Mouse (Mus musculus) stomach, embryonic 15.5 days (tissue): Measurements from ENCODE around the gene Sel1l. TPM values are rescaled to one million over a fixed set of nuclear protein-coding genes. Genes with fewer than 3 reads are reported as not detected.
A peak's percentile ranks its signal among the peaks of the same experiment; 100 is the strongest.

Source experiments
- ATAC-seq: fragments of 200-750 bp; cut with Nextera tagmentation; 2 replicates; pipeline ENCODE4 v1.8.0; 2017; ENCODE audit warnings: low read depth, moderate number of reproducible peaks, moderate TSS enrichment; ENCODE audit not compliant: insufficient read depth, low FRiP score
- H3K27ac ChIP-seq: fragments of 300-500 bp; sonication (generic); 2 replicates; pipeline ENCODE4 v1.5.1; 2015; ENCODE audit warnings: mild to moderate bottlenecking, inconsistent platforms
- H3K27me3 ChIP-seq: fragments of 300-500 bp; sonication (generic); replicated peaks from 2 replicates; pipeline ENCODE4 v1.6.1; 2015; ENCODE audit warnings: inconsistent platforms
- H3K36me3 ChIP-seq: fragments of 300-500 bp; sonication (generic); 2 replicates; pipeline ENCODE4 v1.6.1; 2015; ENCODE audit warnings: inconsistent platforms
- H3K4me1 ChIP-seq: fragments of 300-500 bp; sonication (generic); 2 replicates; pipeline ENCODE4 v1.6.1; 2015; ENCODE audit warnings: inconsistent platforms
- H3K4me2 ChIP-seq: fragments of 300-500 bp; sonication (generic); 2 replicates; pipeline ENCODE4 v1.6.1; 2015; ENCODE audit warnings: mild to moderate bottlenecking, inconsistent platforms
- H3K4me3 ChIP-seq: fragments of 300-500 bp; sonication (generic); replicated peaks from 2 replicates; pipeline ENCODE4 v1.5.1; 2015; ENCODE audit warnings: inconsistent platforms
- H3K9ac ChIP-seq: fragments of 300-500 bp; sonication (generic); 2 replicates; pipeline ENCODE4 v1.6.1; 2015; ENCODE audit warnings: inconsistent platforms
- H3K9me3 ChIP-seq: fragments of 300-500 bp; sonication (generic); 2 replicates; pipeline ENCODE4 v1.6.1; 2016; ENCODE audit warnings: inconsistent platforms
- WGBS: fragments of 180-500 bp; shearing (Covaris S2); methylation state at CpG from one replicate; pipeline ENCODE4 v1.1.7; 2015; 5-methylcytosine and 5-hydroxymethylcytosine counted together
- polyA plus RNA-seq: library from polyadenylated mRNA; unstranded; fragments of >200 nt; fragmentation: Nextera tagmentation; extraction: Ambion mirVana; gene quantifications from 2 replicates; pipeline ENCODE4 v1.2.1, GENCODE M21; 2015

The Sel1l gene
- polyA plus RNA-seq: 133 and 156 TPM in 2 replicates

GRCm38 (mm10) chr12:91849045-91849467, at the start of gene Sel1l:
TSS of gene Sel1l (minus strand) at chr12:91849157.
- under 1% methylated on average over 35 of the region's 35 CpGs for WGBS
- Histone ChIP-seq H3K4me1 (0 out of 2 replicates have a peak, but pooled peaks cover 3% of the 10 kb centered on the region), H3K9ac (peak within 1 kb of the TSS; percentile 68), H3K36me3 (no peaks in the 10 kb centered on the region), H3K27me3 (no peaks in the 10 kb centered on the region), H3K4me2 (peak within 1 kb of the TSS; percentile 65), H3K9me3 (no peaks in the 10 kb centered on the region), H3K4me3 (peak within 1 kb of the TSS; percentile 78), H3K27ac (0 out of 2 replicates have a peak within 1 kb of the TSS, but pooled peaks have one; percentile 33)
- ATAC-seq: peak; percentile 99

- ATAC-seq: no peak
- H3K4me2 ChIP-seq: no peak overlapping the region
Measured at GRCm38 (mm10) chr12:91892622-91893560, 43.9 kb upstream of the Sel1l start.

GRCm38 (mm10) chr12:91880431-91880830, 31.5 kb upstream of the Sel1l start:
- Histone ChIP-seq H3K4me2 (no peak overlapping the region), H3K4me3 (no peak overlapping the region), H3K27me3 (no peaks in the 10 kb centered on the region), H3K36me3 (no peaks in the 10 kb centered on the region), H3K4me1 (no peaks in the 10 kb centered on the region), H3K27ac (no peak overlapping the region), H3K9ac (no peak overlapping the region), H3K9me3 (no peaks in the 10 kb centered on the region)
- no peak for ATAC-seq
- WGBS: 79% methylated on average over 13 of the region's 13 CpGs

More at GRCm38 (mm10) chr12:91892622-91893560, 43.9 kb upstream of the Sel1l start:
- Histone ChIP-seq H3K9me3 (no peaks in the 10 kb centered on the region), H3K27me3 (no peaks in the 10 kb centered on the region), H3K4me1 (no peaks in the 10 kb centered on the region), H3K9ac (no peak overlapping the region), H3K36me3 (no peaks in the 10 kb centered on the region), H3K27ac (no peak overlapping the region), H3K4me3 (no peak overlapping the region)
- 75% methylated on average over 9 of the region's 9 CpGs for WGBS

- no peaks in the 10 kb centered on the region for H3K27me3 ChIP-seq
- H3K9me3 ChIP-seq: no peaks in the 10 kb centered on the region
- no peak overlapping the region for H3K27ac ChIP-seq
- 64% methylated on average over 8 of the region's 8 CpGs for WGBS
- H3K36me3 ChIP-seq: no peaks in the 10 kb centered on the region
- ATAC-seq: no peak
- no peaks in the 10 kb centered on the region for H3K4me1 ChIP-seq
- H3K9ac ChIP-seq: no peak overlapping the region
- no peak overlapping the region for H3K4me3 ChIP-seq
- no peak overlapping the region for H3K4me2 ChIP-seq
Measured at GRCm38 (mm10) chr12:91878912-91879250, 29.9 kb upstream of the Sel1l start.

DNA sequence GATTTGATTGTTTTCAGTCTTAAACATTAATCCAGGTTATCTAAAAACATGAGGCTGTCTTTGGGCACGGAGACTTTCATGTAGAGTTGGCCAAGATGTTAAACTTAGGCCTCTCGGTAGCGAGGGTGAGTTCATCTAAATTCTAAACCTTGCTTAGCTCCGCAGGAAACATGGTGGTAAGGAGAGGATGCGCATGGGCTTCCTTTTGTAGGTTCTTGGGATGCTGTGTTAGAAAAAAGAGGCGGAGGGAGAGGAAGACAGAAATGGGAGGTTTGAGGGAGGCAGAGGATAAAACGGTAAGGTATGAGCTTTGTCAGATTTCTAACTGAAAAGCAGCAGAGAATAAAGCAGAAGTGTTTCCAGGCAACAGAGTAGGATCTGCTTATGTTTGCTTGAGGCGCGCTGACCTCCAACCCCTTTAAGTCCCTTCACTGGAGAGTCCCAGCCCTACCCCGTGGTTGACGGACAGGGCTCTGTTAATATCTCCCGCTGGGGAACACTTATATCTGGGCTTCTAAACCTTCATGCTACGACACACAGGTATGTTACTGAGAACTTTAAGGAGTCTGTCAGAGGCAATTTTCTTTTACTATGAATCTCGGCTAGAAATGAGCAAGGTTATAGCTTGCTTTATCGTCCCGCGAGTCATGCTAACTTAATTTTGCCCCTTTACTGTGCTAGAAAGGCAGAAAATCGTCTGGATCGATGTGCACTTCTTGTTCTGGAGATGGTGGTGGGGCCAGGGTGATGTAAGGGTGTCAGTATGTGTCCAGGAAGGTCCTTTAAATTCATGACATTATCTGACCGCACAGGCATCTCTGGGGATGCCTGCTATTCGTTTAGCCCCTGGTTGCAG, 29.3 kb upstream of the Sel1l start:
- Histone ChIP-seq H3K36me3 (no peaks in the 10 kb centered on the region), H3K4me2 (no peak overlapping the region), H3K9me3 (no peaks in the 10 kb centered on the region), H3K9ac (no peak overlapping the region), H3K4me1 (no peaks in the 10 kb centered on the region), H3K4me3 (no peak overlapping the region), H3K27me3 (no peaks in the 10 kb centered on the region), H3K27ac (no peak overlapping the region)
- ATAC-seq: no peak
- 52% methylated on average over 21 of the region's 21 CpGs for WGBS

GRCm38 (mm10) chr12:91877646-91878045, 28.7 kb upstream of the Sel1l start:
- ATAC-seq: no peak
- Histone ChIP-seq H3K9ac (no peak overlapping the region), H3K4me1 (no peaks in the 10 kb centered on the region), H3K4me3 (no peak overlapping the region), H3K27me3 (no peaks in the 10 kb centered on the region), H3K27ac (no peak overlapping the region), H3K4me2 (no peak overlapping the region), H3K36me3 (no peaks in the 10 kb centered on the region), H3K9me3 (no peaks in the 10 kb centered on the region)
- 30% methylated on average over 5 of the region's 5 CpGs for WGBS

GRCm38 (mm10) chr12:91870671-91871070, 21.7 kb upstream of the Sel1l start:
- no peak overlapping the region for H3K27ac ChIP-seq
- no peaks in the 10 kb centered on the region for H3K9me3 ChIP-seq
- H3K4me1 ChIP-seq: no peaks in the 10 kb centered on the region
- H3K36me3 ChIP-seq: no peaks in the 10 kb centered on the region
- H3K9ac ChIP-seq: no peak overlapping the region
- whole genome bisulfite sequencing: 89% methylated on average over 11 of the region's 11 CpGs
- no peak overlapping the region for H3K4me3 ChIP-seq
- H3K27me3 ChIP-seq: no peaks in the 10 kb centered on the region
- ATAC-seq: no peak
- H3K4me2 ChIP-seq: no peak overlapping the region

DNA sequence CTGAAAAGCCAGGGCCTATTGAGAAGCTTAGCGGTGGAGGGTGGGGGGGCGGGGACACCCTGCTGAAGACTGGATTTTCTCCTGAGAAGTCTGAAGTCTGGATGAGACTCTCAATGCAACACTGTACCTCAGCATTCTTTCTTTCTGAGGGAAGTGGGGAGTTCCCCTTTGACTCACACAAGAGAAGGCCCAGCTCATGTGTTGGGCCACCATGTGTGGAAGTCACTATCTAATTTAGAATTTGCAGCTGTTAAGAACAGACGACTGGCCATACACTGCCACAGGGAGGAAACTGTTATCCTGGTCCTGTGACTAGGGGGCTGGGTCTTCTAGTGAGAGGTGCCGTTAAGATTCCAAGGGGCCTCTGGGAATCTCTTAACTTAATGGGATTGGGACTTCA, 20.4 kb upstream of the Sel1l start:
- Histone ChIP-seq H3K9ac (no peak overlapping the region), H3K27me3 (no peaks in the 10 kb centered on the region), H3K4me2 (no peak overlapping the region), H3K9me3 (no peaks in the 10 kb centered on the region), H3K27ac (no peak overlapping the region), H3K4me3 (no peak overlapping the region), H3K4me1 (no peaks in the 10 kb centered on the region), H3K36me3 (no peaks in the 10 kb centered on the region)
- no peak for ATAC-seq
- 67% methylated on average over 4 of the region's 4 CpGs for WGBS

DNA sequence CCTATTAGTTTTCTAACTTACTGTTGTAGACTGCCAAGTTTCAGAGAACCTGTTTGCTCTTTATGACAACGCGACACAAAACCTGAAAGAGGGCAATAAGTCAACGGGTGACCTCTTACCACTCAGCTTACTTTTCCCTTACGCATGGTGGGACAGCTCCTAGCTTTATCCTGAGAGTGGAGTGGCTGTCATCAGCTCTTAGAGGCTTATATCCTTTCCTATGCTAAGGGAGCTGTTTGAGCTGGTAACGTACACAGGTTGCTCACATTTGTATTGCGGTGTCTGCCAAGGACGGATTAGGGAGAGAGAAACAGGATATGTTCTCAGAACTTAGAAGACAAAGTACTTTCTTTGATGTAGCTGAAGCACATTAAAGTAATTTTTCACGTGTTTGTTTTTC, 5.4 kb upstream of the Sel1l start:
- Histone ChIP-seq H3K36me3 (no peaks in the 10 kb centered on the region), H3K9me3 (no peaks in the 10 kb centered on the region), H3K9ac (no peak overlapping the region), H3K4me1 (0 out of 2 replicates have a peak, but pooled peaks cover 3% of the 10 kb centered on the region), H3K27ac (peak overlapping the region; percentile 37; the same call in 1 of the 2 replicates), H3K4me2 (no peak overlapping the region), H3K27me3 (no peaks in the 10 kb centered on the region), H3K4me3 (no peak overlapping the region)
- ATAC-seq: no peak
- 38% methylated on average over 8 of the region's 8 CpGs for WGBS

GRCm38 (mm10) chr12:91848394-91849044, 438 bp downstream of the Sel1l start:
- H3K27ac ChIP-seq: 0 out of 2 replicates have a peak overlapping the region, but pooled peaks have one; percentile 33
- peak overlapping the region; percentile 78 for H3K4me3 ChIP-seq
- 0 out of 2 replicates have a peak, but pooled peaks cover 3% of the 10 kb centered on the region for H3K4me1 ChIP-seq
- ATAC-seq: peak; percentile 19; the same call in 1 of the 2 replicates
- H3K36me3 ChIP-seq: no peaks in the 10 kb centered on the region
- 3% methylated on average over 31 of the region's 33 CpGs for whole genome bisulfite sequencing
- peak overlapping the region; percentile 68 for H3K9ac ChIP-seq
- H3K9me3 ChIP-seq: no peaks in the 10 kb centered on the region
- H3K27me3 ChIP-seq: no peaks in the 10 kb centered on the region
- H3K4me2 ChIP-seq: peak overlapping the region; percentile 65

- ATAC-seq: no peak
- H3K9ac ChIP-seq: no peak overlapping the region
- no peaks in the 10 kb centered on the region for H3K4me1 ChIP-seq
- no peaks in the 10 kb centered on the region for H3K27me3 ChIP-seq
- 86% methylated on average over 6 of the region's 6 CpGs for WGBS
- no peak overlapping the region for H3K4me2 ChIP-seq
- H3K36me3 ChIP-seq: 0 out of 2 replicates have a peak, but pooled peaks cover 9% of the 10 kb centered on the region
- H3K9me3 ChIP-seq: no peaks in the 10 kb centered on the region
- H3K4me3 ChIP-seq: no peak overlapping the region
- H3K27ac ChIP-seq: no peak overlapping the region
Measured at GRCm38 (mm10) chr12:91846038-91846437, 2.9 kb downstream of the Sel1l start.
